Mouse (Mus musculus): ENCODE results near the gene Fscn3.

The Fscn3 gene

DNA sequence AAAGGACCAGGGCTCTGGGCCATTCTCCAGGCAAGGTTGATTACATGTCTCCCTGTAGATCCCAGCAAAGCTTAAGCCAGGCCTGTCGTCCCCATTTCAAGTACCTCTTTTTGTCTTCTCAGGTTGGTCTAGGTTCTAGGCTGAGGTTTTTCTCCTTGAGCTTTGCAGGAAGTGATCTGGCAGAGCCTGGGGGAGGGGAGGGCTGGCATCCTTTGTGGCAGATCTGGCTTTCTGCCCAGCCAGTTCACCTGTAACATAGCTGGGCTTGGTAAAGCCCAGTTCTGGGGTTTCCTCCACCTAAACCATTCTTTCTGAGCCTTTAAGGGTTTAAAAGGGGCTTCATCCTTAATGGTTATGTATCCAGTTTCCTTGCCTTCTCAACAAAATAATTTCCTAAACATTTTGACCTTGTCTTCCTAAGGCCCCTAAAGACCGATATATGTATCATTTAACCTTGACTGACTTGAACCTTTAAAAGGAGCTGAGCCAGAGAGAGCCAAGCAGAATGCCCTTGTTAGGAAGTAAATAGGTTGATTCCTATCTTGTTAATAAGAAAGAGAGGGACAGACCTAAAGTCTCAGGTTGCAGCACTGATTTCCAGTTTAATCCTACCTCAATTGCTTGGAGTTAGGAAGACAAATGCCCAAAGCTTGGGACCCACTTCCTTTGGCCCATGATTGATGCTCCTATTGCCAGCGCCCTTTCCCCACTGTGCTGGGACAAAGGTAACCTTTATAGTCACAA is at the start of gene Fscn3:
TSS of gene Fscn3 (plus strand) at position 694 of the 744 bp plus-strand sequence.
- peak; percentile 51 to 55 for DNase-seq

DNA sequence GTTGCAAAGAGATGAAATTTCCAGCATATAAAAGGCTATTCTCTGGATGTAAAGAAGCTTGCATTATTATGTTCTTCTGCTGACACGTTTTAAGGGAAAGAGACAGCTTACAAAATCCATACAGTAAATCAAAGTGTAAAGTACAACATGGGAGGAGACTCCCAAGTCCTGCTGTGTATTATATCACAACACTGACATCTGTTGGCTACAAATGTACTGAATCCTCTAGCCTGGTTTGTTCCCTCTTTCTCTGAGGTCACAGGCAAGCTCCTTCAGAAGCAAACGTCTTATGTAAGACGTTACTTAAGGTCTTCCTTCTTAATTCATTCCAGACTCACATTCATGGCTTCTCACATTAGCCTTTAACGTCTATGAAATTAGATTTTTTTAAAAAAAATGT is 45.6 kb upstream of the Fscn3 start:
- DNase-seq, result no peak

DNA sequence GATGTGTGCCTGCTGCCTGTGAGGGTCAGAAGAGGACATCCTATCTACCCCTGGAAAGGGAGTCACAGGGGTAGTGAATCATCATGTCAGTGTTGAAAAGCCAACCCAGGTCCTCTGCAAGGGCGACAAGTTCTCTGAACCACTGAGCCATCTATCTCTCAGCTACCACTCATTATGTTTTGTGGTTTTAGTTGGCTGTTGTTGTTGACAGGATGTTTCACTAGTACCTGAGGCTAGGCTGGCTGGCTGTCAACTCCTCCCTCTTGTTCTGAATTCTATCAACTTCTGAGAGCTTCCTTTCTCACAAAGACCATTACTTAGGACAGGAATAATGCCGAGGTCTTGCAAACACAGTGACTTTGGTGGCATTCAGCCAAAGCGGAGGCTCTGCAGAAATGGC is 42.4 kb upstream of the Fscn3 start:
- no peak for DNase-seq

DNA sequence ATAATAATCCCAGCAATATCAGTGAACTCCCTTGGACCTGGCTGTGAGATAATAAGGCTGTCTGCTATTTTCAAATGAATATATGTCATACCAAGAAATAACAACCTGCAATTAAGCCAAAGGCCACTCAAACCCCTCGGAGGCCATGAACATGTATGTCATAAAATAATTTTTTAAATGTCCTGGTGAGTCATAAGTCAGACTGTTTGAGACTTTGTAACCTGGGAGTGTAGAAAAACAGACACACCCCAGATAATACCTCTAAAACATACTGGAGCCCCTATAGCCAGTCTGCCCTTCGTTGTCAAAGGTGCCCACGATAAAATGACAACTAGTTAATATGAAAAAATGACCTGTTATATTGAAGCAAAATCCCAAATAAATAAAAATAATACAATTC is 38.6 kb upstream of the Fscn3 start:
- no peak for DNase-seq

DNA sequence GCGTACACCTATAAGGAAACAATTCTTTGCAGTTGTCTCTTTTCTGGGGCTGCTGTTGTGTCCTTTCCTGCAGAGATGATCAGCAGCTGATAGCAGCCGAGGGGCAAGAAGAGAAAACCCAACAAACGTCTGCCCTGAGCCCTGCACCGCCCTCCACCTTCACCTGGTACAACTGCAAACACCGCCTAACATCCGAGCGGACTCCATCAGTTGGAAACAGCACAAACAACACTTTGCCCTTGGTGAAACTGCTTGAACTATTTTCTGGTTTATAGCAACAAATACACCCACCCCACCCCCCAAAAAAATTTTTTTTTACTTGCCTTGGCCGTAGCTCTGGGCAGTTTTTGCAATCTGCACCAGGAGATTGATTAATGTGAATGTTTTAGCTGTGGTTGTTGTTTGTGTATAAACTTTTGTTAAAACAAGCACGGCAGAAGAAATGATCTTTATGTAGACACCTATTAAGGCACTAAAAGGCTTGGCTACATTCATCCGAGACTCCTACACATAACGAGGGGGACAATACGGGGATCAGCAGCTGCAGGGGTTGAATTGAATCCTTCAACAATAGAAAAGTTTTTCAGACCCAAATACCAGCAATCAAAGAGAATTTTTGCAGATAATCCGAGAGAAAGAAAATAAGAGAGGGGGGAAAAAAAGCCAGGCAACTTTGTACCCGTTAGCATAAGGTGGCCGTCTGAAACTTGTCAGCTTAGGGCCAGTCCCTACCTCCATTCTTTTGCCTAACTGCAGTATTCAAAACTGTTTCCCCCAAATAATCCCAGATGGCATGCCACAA is 31.3 kb upstream of the Fscn3 start:
- no peak for DNase-seq

DNA sequence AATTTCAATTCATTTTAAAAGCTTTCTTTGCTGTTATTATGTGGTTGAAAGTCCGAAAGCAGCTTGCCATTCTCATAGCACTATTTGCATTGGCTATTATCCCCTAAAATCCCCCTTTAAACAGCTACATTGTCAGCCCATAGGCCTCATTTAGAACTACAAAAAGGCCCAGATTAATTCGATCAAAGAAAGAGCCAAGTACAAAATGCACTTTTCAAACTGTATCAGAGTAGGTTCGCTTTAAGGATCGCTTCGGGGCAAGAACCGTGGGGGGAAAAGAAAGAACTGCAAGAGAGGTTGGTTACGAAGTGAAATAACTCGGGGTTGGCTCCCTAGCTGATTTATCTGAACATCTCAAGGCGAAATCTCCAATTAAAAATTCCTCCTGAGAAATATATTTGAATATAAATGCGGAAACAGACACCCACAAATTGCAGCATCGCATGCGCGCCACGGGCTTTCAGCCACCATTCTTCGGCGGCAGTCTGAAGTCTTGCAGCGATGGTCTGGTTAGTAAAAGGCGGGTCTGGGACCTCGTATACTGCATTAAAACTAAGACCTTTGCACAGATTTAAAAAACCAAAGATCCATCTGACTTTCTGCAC is 30.6 kb upstream of the Fscn3 start:
- no peak for DNase-seq

DNA sequence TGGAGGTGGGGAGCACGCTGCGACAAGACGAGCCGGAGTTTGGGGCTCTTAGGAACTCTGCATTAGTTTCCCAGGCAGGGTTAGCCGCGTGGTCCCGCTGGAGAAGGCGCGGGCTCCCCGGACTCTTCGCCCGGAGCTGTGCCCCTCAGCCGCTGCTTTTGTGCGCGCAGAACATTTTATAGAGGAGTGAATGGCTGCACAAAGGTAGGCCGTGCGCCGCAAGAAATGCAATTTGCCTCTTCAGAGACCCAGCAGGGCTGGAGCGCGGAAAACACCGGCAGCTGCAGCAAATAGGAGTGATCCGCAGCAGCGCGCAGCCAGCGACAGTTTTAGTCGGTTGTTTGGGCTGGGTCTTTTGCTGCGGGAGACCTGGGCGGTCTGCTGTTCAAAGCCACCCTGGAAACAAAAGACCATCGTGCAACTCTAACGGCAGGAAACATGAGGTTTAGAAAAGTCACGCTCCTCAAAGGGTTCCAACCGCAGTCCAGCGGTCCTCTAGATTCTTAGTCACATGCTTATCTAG is 29.8 kb upstream of the Fscn3 start, which contains the start of gene Zfp800:
TSS of gene Zfp800 (minus strand) at position 325 of the 523 bp plus-strand sequence.
- no peak for DNase-seq

DNA sequence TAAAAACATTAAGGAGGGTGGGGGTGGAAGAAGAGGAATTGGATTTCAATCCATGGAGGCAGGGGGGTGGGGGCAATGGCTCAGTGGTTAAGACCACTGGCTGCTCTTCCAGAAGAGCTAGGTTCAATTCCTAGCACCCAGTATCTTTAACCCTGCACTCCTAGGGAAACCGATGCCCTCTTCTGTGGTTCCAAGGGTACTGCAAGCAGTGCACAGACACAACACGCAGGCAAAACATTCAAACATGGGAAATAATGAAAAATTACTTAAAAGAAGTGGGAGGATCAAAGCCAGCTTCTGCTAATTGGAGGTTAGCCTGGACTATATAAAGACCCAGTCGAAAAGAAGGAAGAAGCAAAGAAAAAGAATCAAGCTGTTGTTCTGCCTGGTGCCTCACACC is 28.9 kb upstream of the Fscn3 start:
- no peak for DNase-seq

DNA sequence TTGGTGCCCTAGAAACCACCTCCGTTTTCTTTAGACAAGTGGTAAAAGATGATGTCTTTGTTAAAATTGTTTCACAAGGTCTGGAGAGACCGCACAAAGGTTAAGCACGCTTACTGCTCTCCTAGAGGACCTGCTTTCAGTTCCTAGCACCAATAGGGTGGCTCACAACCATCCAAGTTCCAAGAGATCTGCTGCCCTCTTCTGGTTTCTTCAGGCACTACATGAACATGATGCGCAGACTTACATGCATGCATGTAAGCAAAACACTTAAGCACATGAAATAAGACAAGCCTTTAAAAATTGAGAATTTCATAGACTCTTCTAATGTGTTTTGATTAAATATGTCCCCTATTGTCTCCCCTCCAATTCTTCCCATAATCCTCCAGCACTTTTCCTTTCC is 27.8 kb upstream of the Fscn3 start:
- no peak for DNase-seq

DNA sequence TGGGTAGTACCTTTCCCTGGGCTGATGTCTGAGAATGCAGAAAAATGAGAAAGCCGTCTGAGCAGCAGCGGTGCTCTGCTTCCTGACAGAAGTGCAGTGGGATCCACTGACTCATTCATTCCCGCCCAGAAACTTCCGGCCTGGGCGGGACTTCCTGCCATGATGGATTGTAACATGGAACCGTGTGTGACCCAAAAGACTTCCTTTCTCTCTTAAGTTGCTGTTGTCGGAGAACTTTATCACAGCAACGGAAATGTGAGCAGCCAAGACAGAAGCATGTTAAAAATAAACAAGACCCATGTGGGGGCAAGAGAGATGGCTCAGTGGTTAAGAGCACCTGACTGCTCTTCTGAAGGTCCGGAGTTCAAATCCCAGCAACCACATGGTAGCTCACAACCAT is 17.5 kb upstream of the Fscn3 start:
- peak; percentile 45 to 52 for DNase-seq

DNA sequence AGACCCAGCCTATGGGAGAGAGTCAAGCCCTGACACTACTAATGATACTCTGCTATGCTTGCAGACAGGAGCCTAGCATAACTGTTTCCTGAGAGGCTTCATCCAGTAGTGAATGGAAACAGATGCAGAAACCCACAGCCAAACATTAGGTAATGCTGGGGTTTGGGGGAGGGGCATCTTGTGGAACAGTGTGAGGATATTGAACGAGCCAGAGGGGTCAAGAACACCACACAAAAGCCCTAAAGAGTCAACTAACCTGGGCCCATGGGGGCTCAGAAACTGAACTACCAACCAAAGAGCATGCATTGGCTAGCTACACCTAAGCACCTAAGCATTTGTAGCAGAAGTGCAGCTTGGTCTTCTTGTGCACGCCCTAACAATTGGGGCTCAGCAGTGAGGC is 16.4 kb upstream of the Fscn3 start:
- DNase-seq, result no peak

DNA sequence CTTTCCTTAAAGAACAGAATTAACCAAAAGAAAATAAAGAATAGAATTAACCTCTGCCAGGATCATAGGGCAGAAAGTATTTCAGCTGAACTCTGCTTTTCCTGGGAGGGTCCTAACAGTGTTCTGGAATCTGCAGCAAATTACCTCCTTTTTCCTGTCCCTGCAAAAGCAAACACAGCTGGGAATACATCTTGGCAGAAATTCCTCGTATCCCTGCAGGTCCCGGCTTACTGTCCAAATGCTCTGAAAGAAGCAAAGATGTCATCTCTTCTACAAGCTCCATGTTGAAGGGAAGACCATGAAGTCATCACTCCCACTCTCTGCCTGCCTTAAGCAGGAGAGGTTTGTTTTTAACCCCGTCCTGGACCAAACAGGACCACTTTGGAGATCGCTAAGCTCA is 10.6 kb upstream of the Fscn3 start:
- DNase-seq, result no peak

DNA sequence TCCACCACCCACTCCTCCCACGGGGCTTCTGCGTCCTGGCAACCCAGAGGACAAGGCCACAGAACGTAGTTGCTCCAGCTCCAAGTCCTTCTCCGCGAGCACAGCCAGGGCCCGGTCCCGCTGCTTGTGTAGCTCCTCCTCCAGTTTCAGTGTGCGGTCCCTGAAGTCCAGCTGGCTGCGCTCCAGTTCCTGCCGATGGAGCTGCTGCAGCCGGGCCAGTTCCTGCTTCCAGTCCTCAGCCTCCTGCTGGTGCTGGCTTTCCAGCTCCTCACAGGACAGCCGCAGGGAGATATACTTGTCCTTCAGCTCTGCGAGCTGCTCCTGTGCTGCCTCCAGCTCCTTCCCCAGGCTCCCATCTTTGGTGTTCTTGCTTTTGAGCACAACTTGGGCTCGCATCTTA is 9.1 kb upstream of the Fscn3 start:
- DNase-seq, result peak; percentile 70 to 75

DNA sequence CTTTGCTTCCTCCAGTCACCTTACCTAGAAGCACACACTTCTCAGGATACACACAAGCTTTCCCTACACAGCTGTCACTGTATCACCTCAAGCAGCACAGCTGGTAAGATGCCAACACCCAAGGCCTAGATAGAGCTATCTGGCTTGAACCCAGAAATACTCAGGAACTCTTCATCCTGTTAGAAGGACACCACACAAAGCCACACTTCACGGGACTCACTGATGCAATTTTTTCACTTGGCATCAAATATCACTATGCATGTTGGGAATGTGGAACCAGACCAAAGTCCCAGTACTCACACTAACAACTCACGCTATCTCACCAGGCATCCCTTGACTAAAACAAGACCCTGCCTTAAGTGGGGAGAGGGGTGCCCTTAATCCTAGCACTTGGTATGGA is 7.9 kb upstream of the Fscn3 start:
- DNase-seq, result no peak

DNA sequence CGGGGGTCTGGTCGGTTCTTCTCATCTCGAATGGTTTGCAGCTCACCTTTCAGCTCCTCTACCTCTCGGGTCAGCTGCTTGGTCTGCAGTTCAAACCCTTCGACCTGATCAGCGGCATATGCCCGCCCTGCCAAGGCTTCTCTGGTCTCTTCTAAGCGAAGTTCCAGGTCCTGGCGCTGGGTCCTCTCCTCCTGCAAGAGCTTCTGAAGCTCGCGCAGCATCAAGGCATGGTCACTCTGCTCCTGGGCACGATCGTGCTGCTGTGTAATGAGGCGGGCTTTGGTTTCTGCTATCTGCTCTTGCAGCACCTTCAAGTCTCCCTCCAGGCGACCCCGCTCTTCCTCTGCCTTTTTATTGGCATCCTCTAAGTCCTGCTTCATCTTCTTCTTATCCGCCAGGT is 7.2 kb upstream of the Fscn3 start:
- no peak for DNase-seq

DNA sequence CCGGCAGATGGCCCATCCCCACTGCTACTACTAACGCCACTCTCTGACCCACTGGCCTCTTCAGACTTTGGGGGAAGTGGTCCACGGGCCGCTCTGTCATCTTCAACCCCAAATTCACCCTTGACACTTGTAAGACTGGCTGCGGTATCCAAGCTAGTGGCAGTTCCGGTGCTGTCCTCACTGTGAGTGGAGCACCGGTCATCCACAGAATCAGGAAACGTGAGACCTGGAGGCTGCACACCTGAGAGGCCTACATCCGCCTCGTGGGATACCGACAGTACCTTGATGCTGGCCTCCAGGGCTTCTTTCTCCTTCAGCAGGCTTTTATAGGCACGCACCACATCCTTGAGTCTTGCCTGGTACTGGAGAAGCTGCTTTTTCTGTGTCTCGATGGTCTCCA is 6.7 kb upstream of the Fscn3 start:
- no peak for DNase-seq

DNA sequence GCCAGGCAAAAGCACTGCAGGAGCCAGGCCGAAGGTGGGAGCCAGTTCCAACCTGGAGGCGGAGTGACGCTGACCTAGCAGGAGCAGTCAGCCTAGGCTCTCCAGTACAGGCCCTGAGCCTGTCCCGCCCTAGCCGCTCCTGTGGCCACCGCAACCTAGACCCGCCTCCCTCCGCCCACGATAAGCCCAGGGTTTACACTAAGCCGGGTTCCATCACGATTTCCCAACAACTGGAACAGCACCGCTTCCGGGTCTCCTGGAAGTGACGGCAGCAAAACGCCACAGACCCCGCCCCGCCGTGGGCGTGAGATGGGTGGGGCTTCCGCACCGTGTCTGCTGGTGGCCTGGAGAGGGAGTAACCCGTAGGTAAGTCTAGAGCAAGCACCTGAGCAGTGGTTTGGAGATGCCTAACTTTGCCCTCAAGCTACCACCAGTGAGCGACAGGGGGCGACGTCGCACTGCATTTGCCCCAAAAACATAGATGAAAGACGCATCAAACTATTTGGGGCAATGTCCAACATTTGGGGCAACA is 6.1 kb upstream of the Fscn3 start:
- peak; percentile 98 for DNase-seq

DNA sequence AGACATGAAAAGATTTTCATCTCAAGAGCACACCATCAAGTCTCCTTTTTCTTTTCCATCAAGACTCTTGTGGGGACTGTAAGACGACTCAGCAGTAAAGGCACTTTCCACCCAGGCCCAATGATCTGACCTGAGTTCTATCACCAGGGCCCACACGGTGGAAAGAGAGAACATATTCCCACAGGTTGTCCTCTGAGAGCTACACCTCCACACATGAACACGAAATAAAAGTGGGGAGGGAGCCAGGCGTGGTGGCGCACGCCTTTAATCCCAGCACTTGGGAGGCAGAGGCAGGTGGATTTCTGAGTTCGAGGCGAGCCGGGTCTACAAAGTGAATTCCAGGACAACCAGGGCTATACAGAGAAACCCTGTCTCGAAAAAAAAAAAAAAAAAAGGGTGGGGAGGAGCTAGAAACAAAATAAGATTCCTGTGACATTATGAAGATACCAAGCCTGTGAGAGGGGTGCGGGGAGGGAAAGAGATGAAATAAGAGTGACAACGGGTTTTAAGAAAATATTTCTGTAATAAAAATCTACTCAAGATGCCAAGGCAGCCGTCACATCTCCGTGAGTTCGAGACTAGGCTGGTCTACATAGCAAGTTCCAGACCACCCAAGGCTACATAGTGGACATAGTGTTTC is 4.8 kb upstream of the Fscn3 start:
- no peak for DNase-seq

DNA sequence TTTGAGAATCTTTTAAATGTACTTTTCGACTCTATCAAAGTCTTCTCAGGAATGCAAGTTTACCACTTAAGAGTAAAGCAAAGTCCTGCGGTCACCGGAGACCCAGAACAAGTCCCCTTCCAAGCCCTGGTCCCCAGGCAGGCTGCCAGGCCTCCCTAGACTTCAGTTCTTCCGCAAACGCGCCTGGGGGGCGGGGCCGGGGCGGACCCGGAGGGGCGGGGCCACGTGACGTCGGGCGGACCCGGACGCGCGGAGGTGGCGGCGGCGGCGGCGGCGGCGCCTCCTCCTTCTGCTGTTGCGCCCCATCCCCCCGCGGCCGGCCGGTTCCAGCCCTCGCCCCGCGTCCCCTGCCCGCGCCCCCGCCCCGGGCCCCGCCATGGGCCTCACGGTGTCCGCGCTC is 4.3 kb upstream of the Fscn3 start, which contains the start of gene Arf5:
TSS of gene Arf5 (plus strand) at position 248 of the 400 bp plus-strand sequence.
- DNase-seq, result peak; percentile 93 to 96

DNA sequence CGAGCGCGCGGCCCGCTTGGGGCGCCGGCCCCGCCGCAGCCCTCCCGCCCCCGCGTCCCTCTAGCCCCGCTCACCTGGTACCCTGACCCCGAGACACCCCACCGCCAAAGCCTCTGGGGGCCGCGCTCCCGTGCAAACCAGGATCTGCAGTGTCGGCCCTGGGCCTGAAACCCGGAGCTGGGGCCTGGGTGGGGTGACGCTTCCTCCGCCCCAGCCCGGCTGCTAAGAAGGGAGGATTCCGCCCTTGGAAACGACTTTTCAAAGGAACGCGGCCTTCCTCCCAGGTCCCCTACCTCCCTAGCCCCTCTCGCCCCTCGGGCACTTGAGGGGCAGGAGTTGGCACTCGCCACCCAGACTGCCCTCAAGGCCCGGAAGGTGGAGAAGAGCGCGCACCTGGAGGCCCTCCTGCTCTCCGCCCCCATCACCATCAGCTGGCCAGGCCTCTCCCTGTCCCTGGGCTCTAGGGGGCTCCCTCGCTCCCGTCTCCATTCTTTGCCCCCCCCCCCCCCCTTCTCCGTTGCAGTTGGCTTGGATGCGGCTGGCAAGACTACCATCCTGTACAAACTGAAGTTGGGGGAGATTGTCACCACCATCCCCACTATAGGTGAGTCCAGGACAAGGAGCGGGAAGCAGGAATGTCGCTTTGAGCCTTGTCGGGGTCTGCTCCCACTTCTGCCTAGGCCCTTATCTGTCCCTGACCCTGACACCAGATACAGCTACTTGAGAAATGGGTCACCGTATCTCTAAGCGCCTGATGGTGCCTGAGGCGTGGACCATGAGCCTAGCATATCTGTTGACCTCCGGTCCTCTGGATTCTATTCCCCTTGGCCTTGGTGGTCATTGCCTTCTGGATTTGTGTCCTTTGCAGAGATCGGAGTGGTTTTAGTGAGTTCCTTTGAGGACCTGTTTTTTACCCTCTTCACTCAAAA is 3.6 kb upstream of the Fscn3 start:
- DNase-seq, result peak; percentile 51 to 53

DNA sequence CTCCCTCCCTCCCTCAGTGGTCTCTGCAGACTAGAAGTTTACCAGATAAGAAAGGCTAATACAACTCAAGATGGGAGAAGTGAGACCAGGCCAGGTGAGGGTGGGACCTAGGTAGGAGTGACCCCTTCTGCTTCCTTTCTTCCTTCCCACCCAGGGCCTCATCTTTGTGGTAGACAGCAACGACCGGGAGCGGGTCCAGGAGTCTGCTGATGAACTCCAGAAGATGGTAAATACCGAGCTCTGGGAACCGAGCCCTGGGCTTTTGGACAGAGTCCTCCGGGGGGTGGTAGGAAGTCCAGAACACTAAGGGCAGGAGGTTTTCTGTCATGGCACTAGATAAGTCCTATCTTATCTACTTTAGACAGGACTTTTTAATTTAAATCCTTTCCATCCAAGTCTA is 2.6 kb upstream of the Fscn3 start:
- no peak for DNase-seq

DNA sequence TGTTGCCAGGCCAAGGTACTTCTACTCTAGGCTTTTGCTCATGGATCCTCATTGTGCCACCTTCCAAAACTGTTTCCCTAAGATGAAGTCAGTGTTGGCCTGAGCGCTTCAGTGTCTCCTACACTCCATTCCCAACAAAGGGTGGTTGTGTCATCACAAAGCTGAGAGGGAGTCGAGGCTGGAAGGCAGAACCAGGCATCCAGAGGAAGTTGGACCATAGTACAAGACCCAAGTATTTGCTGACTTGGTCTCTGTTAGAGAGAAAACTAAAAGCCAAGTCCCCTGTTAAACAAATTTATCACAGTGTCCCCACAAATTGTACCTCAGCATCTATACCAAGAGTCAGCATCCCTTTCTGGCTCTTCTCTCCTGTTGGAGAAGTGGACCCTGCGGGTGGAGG is 701 bp downstream of the Fscn3 start, which contains the start of gene Gcc1:
TSS of gene Gcc1 (minus strand) at position 101 of the 400 bp plus-strand sequence.
- no peak for DNase-seq
